In genomic region chr11:63508727-63509126, GRCm38 (mm10) we compare ENCODE assay signal across 19 mouse cellular contexts.
"Had no signal": no experiment of that assay in that cellular context is flagged by ENCODE, and none has a peak within 500 bp of the region (broad histone marks: within the 10 kb centered on the region; RNA-seq: fewer than 3 reads in every experiment).

No protein-coding gene starts in this region.

- DNase-seq: lung, adult 18-20 months; lung, embryonic 14.5 days; lung, postnatal 14 days; midbrain, embryonic 14.5 days; retina, postnatal 1 day; right cerebral cortex, adult 18-20 months; right cerebral cortex, postnatal 25 days; right cerebral cortex, postnatal 4 days; spleen, adult 18-20 months; thymus, adult 18-20 months; thymus, postnatal 14 days; thymus, postnatal 36 days had no signal

- ATAC-seq: midbrain, embryonic 16.5 days had no signal

- H3K27ac ChIP-seq: liver, embryonic 15.5 days; midbrain, embryonic 10.5 days; midbrain, embryonic 12.5 days; neural tube, embryonic 13.5 days; neural tube, embryonic 15.5 days had no signal

- H3K4me3 ChIP-seq: liver, embryonic 15.5 days; midbrain, embryonic 10.5 days; midbrain, embryonic 12.5 days; myocyte; neural tube, embryonic 13.5 days; neural tube, embryonic 15.5 days had no signal

- H3K4me1 ChIP-seq: liver, embryonic 15.5 days; neural tube, embryonic 13.5 days; neural tube, embryonic 15.5 days had no signal

- H3K9ac ChIP-seq: liver, embryonic 15.5 days; lung, embryonic 14.5 days; midbrain, embryonic 12.5 days; neural tube, embryonic 13.5 days; neural tube, embryonic 15.5 days had no signal

- H3K9me3 ChIP-seq: liver, embryonic 15.5 days had no signal

- H3K4me2 ChIP-seq: liver, embryonic 15.5 days; lung, embryonic 14.5 days; midbrain, embryonic 12.5 days; neural tube, embryonic 13.5 days; neural tube, embryonic 15.5 days had no signal

- H3K27me3 ChIP-seq: liver, embryonic 15.5 days; midbrain, embryonic 12.5 days; neural tube, embryonic 13.5 days; neural tube, embryonic 15.5 days had no signal

- H3K36me3 ChIP-seq: liver, embryonic 15.5 days; midbrain, embryonic 10.5 days; midbrain, embryonic 12.5 days; neural tube, embryonic 13.5 days; neural tube, embryonic 15.5 days had no signal
